Mouse (Mus musculus) megakaryocyte, embryonic 14.5 days (primary cell): ENCODE results near the gene Ms4a10.

ENCODE experiments used
- FLI1 ChIP-seq: IDR thresholded peaks from 2 replicates; pipeline ENCODE4 v1.6.1; 2012; ENCODE audit warnings: low read length, inconsistent platforms, mixed read lengths
- GATA1 ChIP-seq: IDR thresholded peaks from 3 replicates; pipeline ENCODE4 v1.6.1; 2012; ENCODE audit warnings: mixed read lengths, low read length, inconsistent platforms, borderline replicate concordance

DNA sequence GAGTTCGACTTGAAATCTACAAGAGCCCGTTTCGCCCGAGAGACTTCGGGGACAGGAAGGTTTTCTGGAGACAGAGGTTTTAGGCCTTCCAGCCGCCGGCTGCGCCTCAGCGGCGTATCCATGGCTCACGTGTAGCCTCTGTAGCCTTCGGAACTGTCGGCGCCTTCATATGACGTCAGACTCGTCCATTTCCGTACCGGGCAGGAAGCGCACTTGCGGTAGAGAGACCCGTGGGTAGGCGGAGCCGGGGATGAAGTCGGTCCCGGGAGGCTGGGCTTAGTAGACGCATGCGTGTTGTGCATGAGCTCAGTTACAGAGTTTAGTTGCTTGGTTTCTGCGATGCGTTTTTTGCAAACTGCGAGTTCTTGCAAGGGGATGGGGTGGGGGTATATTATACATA, 25.4 kb downstream of the Ms4a10 start, which contains the start of gene Ccdc86:
- TF ChIP-seq FLI1 (0 out of 2 replicates have a peak, but pooled peaks have one; percentile 41), GATA1 (no peak)
